Mouse (Mus musculus): Measurements from ENCODE around the gene Sec14l2. TPM values are rescaled to one million over a fixed set of nuclear protein-coding genes. Genes with fewer than 3 reads are reported as not detected.
"Not testable (repeated sequence)": the region's sequence is repeated elsewhere in the genome, so short reads cannot be mapped to it uniquely, and the experiment has no call there.

Sec14l2 gene
- polyA plus RNA-seq, 1 experiment from 2014 or later, result 0.93 TPM

GRCm38 (mm10) chr11:4141505-4141904, 18.3 kb upstream of the Sec14l2 start:
- Histone ChIP-seq H3K9ac (ENCODE audit: low read depth, low read length) (no peak overlapping the region), H3K36me3 (ENCODE audit: control insufficient read depth, insufficient read depth, low read length) (peaks cover 18% of the 10 kb centered on the region), H3K4me1 (ENCODE audit: control insufficient read depth, insufficient read depth, low read length) (peaks cover under 1% of the 10 kb centered on the region; the same call in 1 of the 2 replicates), H3K4me2 (no peak overlapping the region), H3K9me3 (replicated peaks; ENCODE audit: control insufficient read depth, low read length) (no peaks in the 10 kb centered on the region), H3K27me3 (ENCODE audit: control insufficient read depth, insufficient read depth, low read length) (no peaks in the 10 kb centered on the region), H3K4me3 (ENCODE audit: low read depth, low read length) (no peak overlapping the region), H3K27ac (ENCODE audit: low read depth, low read length) (no peak overlapping the region)
- ATAC-seq (replicated peaks; ENCODE audit: insufficient number of reproducible peaks, low FRiP score, low TSS enrichment), result no peak

GRCm38 (mm10) chr11:4138964-4139363, 15.7 kb upstream of the Sec14l2 start:
- WGBS (ENCODE audit: insufficient replicate concordance), result 73% methylated on average over 2 of the region's 2 CpGs
- Histone ChIP-seq H3K4me3 (ENCODE audit: low read depth, low read length) (no peak overlapping the region), H3K4me2 (no peak overlapping the region), H3K9ac (ENCODE audit: low read depth, low read length) (no peak overlapping the region), H3K4me1 (ENCODE audit: control insufficient read depth, insufficient read depth, low read length) (peaks cover 10% of the 10 kb centered on the region), H3K9me3 (replicated peaks; ENCODE audit: control insufficient read depth, low read length) (no peaks in the 10 kb centered on the region), H3K27ac (ENCODE audit: low read depth, low read length) (no peak overlapping the region), H3K27me3 (ENCODE audit: control insufficient read depth, insufficient read depth, low read length) (no peaks in the 10 kb centered on the region), H3K36me3 (ENCODE audit: control insufficient read depth, insufficient read depth, low read length) (peaks cover 18% of the 10 kb centered on the region)
- ATAC-seq (replicated peaks; ENCODE audit: insufficient number of reproducible peaks, low FRiP score, low TSS enrichment), result no peak

GRCm38 (mm10) chr11:4134986-4135935, 12.0 kb upstream of the Sec14l2 start, which contains the start of gene Rnf215:
Gene Rnf215 (plus strand): TSS chr11:4135202.
- Histone ChIP-seq H3K36me3 (ENCODE audit: control insufficient read depth, insufficient read depth, low read length) (peaks cover 6% of the 10 kb centered on the region), H3K4me3 (ENCODE audit: low read depth, low read length) (peak within 1 kb of the TSS; percentile 92), H3K4me2 (peak within 1 kb of the TSS; percentile 89), H3K4me1 (ENCODE audit: control insufficient read depth, insufficient read depth, low read length) (peaks cover 10% of the 10 kb centered on the region), H3K27ac (ENCODE audit: low read depth, low read length) (peak within 1 kb of the TSS; percentile 60; the same call in 1 of the 2 replicates), H3K9ac (ENCODE audit: low read depth, low read length) (peak within 1 kb of the TSS; percentile 96), H3K27me3 (ENCODE audit: control insufficient read depth, insufficient read depth, low read length) (no peaks in the 10 kb centered on the region), H3K9me3 (replicated peaks; ENCODE audit: control insufficient read depth, low read length) (no peaks in the 10 kb centered on the region)
- peak; percentile 91 for ATAC-seq (replicated peaks; ENCODE audit: insufficient number of reproducible peaks, low FRiP score, low TSS enrichment)
- WGBS (ENCODE audit: insufficient replicate concordance), result 2% methylated on average over 65 of the region's 66 CpGs

DNA sequence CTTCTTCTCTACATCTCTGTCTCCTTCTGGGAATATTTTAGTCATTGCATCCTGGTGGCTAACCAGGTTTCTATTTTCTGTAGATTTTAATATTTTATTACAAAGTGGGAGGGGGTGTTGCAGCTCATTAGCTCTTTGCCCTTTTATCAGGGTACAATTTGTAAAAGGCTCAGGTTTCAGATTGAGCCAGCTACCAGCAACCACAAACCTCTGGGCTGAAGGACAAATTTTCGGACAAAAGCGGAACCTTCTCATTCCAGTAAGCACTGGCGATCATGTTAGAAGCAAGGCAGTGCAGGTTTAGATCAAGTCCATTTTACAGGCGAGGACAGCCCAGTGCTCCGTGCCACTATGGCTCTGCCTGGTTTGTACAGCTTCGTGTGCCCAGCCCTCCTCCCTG, 11.2 kb upstream of the Sec14l2 start:
- Histone ChIP-seq H3K27ac (ENCODE audit: low read depth, low read length) (no peak overlapping the region), H3K9me3 (replicated peaks; ENCODE audit: control insufficient read depth, low read length) (no peaks in the 10 kb centered on the region), H3K4me3 (ENCODE audit: low read depth, low read length) (peak overlapping the region; percentile 92; the same call in 1 of the 2 replicates), H3K4me1 (ENCODE audit: control insufficient read depth, insufficient read depth, low read length) (peaks cover 10% of the 10 kb centered on the region), H3K36me3 (ENCODE audit: control insufficient read depth, insufficient read depth, low read length) (peaks cover 4% of the 10 kb centered on the region; the same call in 1 of the 2 replicates), H3K9ac (ENCODE audit: low read depth, low read length) (0 out of 2 replicates have a peak overlapping the region, but pooled peaks have one; percentile 22), H3K4me2 (peak overlapping the region; percentile 89), H3K27me3 (ENCODE audit: control insufficient read depth, insufficient read depth, low read length) (no peaks in the 10 kb centered on the region)
- no peak for ATAC-seq (replicated peaks; ENCODE audit: insufficient number of reproducible peaks, low FRiP score, low TSS enrichment)
- 60% methylated on average over 6 of the region's 6 CpGs for WGBS (ENCODE audit: insufficient replicate concordance)

- 49% methylated on average over 3 of the region's 3 CpGs for WGBS (ENCODE audit: insufficient replicate concordance)
- Histone ChIP-seq H3K4me2 (no peak overlapping the region), H3K9ac (ENCODE audit: low read depth, low read length) (no peak overlapping the region), H3K4me1 (ENCODE audit: control insufficient read depth, insufficient read depth, low read length) (peaks cover 10% of the 10 kb centered on the region), H3K27ac (ENCODE audit: low read depth, low read length) (no peak overlapping the region), H3K36me3 (ENCODE audit: control insufficient read depth, insufficient read depth, low read length) (peaks cover 4% of the 10 kb centered on the region; the same call in 1 of the 2 replicates), H3K4me3 (ENCODE audit: low read depth, low read length) (no peak overlapping the region), H3K9me3 (replicated peaks; ENCODE audit: control insufficient read depth, low read length) (no peaks in the 10 kb centered on the region), H3K27me3 (ENCODE audit: control insufficient read depth, insufficient read depth, low read length) (no peaks in the 10 kb centered on the region)
- no peak for ATAC-seq (replicated peaks; ENCODE audit: insufficient number of reproducible peaks, low FRiP score, low TSS enrichment)
Measured at GRCm38 (mm10) chr11:4133450-4133849, 10.2 kb upstream of the Sec14l2 start.

- 79% methylated on average over 4 of the region's 4 CpGs for WGBS (ENCODE audit: insufficient replicate concordance)
- ATAC-seq (replicated peaks; ENCODE audit: insufficient number of reproducible peaks, low FRiP score, low TSS enrichment), result not testable (repeated sequence)
Measured at GRCm38 (mm10) chr11:4128461-4128860, 5.2 kb upstream of the Sec14l2 start.

GRCm38 (mm10) chr11:4127059-4127458, 3.8 kb upstream of the Sec14l2 start:
- Histone ChIP-seq H3K4me1 (ENCODE audit: control insufficient read depth, insufficient read depth, low read length) (no peaks in the 10 kb centered on the region), H3K36me3 (ENCODE audit: control insufficient read depth, insufficient read depth, low read length) (no peaks in the 10 kb centered on the region), H3K9ac (ENCODE audit: low read depth, low read length) (no peak overlapping the region), H3K9me3 (replicated peaks; ENCODE audit: control insufficient read depth, low read length) (0 out of 2 replicates have a peak, but pooled peaks cover 8% of the 10 kb centered on the region), H3K4me2 (no peak overlapping the region), H3K27me3 (ENCODE audit: control insufficient read depth, insufficient read depth, low read length) (no peaks in the 10 kb centered on the region), H3K4me3 (ENCODE audit: low read depth, low read length) (no peak overlapping the region), H3K27ac (ENCODE audit: low read depth, low read length) (no peak overlapping the region)
- no peak for ATAC-seq (replicated peaks; ENCODE audit: insufficient number of reproducible peaks, low FRiP score, low TSS enrichment)
- WGBS (ENCODE audit: insufficient replicate concordance), result 87% methylated on average over 1 of the region's 1 CpGs

More at GRCm38 (mm10) chr11:4128461-4128860, 5.2 kb upstream of the Sec14l2 start:
- not testable (repeated sequence) for H3K4me3 ChIP-seq (ENCODE audit: low read depth, low read length); H3K4me1 ChIP-seq (ENCODE audit: control insufficient read depth, insufficient read depth, low read length); H3K4me2 ChIP-seq; H3K9me3 ChIP-seq (replicated peaks; ENCODE audit: control insufficient read depth, low read length); H3K27ac ChIP-seq (ENCODE audit: low read depth, low read length); H3K9ac ChIP-seq (ENCODE audit: low read depth, low read length); H3K27me3 ChIP-seq (ENCODE audit: control insufficient read depth, insufficient read depth, low read length); H3K36me3 ChIP-seq (ENCODE audit: control insufficient read depth, insufficient read depth, low read length)

DNA sequence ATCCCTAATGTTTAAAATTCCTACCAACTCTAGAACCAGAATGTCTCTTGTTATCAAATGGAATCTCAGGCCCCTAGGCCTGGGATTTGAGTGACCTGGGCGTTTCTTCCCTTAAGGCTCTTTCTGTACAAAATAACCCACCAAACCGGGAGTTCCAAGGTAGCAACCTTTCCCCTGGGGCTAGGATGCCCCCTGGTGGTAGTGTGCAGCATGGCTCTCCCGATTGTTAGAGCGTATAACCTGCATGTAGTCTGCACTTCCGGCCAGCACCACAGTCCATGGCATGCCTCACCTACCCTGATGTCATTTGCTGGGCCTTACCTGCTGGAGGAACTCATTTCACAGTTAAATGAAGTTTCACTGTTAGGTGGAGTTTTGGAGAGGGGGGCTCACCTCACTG, 707 bp upstream of the Sec14l2 start:
- 0 out of 2 replicates have a peak, but pooled peaks cover 8% of the 10 kb centered on the region for H3K9me3 ChIP-seq (replicated peaks; ENCODE audit: control insufficient read depth, low read length)
- H3K27ac ChIP-seq (ENCODE audit: low read depth, low read length), result no peak overlapping the region
- H3K4me2 ChIP-seq, result no peak overlapping the region
- H3K9ac ChIP-seq (ENCODE audit: low read depth, low read length), result no peak overlapping the region
- H3K4me1 ChIP-seq (ENCODE audit: control insufficient read depth, insufficient read depth, low read length), result peaks cover 11% of the 10 kb centered on the region
- no peak for ATAC-seq (replicated peaks; ENCODE audit: insufficient number of reproducible peaks, low FRiP score, low TSS enrichment)
- no peaks in the 10 kb centered on the region for H3K36me3 ChIP-seq (ENCODE audit: control insufficient read depth, insufficient read depth, low read length)
- no peak overlapping the region for H3K4me3 ChIP-seq (ENCODE audit: low read depth, low read length)
- 64% methylated on average over 5 of the region's 5 CpGs for WGBS (ENCODE audit: insufficient replicate concordance)
- H3K27me3 ChIP-seq (ENCODE audit: control insufficient read depth, insufficient read depth, low read length), result peaks cover 5% of the 10 kb centered on the region; the same call in 1 of the 2 replicates

All from heart, embryonic 11.5 days (tissue).